Mouse (Mus musculus) adrenal gland, adult 18-20 months (tissue): ENCODE data around the gene Ehd2. TPM values are rescaled to one million over a fixed set of nuclear protein-coding genes. Genes with fewer than 3 reads are reported as not detected.

Experiments used
- DNase-seq, 2 experiments: peaks; one replicate each; pipeline ENCODE4 v3.0.0; 2021 to 2022; ENCODE audit warnings: low spot score in 2 of 2
- long read RNA-seq, 2 experiments: library from polyadenylated mRNA; stranded (forward); transcript quantifications; one replicate each; pipeline ENCODE4 v2.0.0; 2021
- total RNA-seq, 2 experiments: library from RNA; stranded (reverse); gene quantifications; 1 replicate in 1 of 2; 2 replicates in 1 of 2; pipeline ENCODE4 v1.2.3; 2021

Ehd2 gene
- 100 to 1,000 TPM in 1 of 2 experiments, 10 to 100 TPM in 1; 28.7 to 121 TPM for total RNA-seq
- long read RNA-seq, experiment 1, full-length matches to known transcripts: 94 of 110 reads
- long read RNA-seq, experiment 1, partial matches to known transcripts: 1 of 110 reads
- long read RNA-seq, experiment 1, other reads (novel, unspliced or antisense): 15 of 110 reads
- long read RNA-seq, experiment 2, full-length matches to known transcripts: 15 of 24 reads
- long read RNA-seq, experiment 2, partial matches to known transcripts: 3 of 24 reads
- long read RNA-seq, experiment 2, other reads (novel, unspliced or antisense): 6 of 24 reads

- DNase-seq: peak; percentile 82 to 84
Observed at GRCm38 (mm10) chr7:15967312-15967711, at the start of gene Ehd2. Ehd2 (minus strand) TSS chr7:15967567.

GRCm38 (mm10) chr7:16015384-16015783 is 48.0 kb upstream of the Ehd2 start:
- no peak for DNase-seq

GRCm38 (mm10) chr7:16014521-16015175 is 47.3 kb upstream of the Ehd2 start:
- peak; percentile 40 to 52 for DNase-seq

- DNase-seq: no peak
Observed at GRCm38 (mm10) chr7:16013722-16014275, 46.4 kb upstream of the Ehd2 start.

GRCm38 (mm10) chr7:16012576-16013263 is 45.4 kb upstream of the Ehd2 start:
- peak in 1 of 2 experiments; percentile 47 for DNase-seq

GRCm38 (mm10) chr7:16011418-16012085 is 44.2 kb upstream of the Ehd2 start:
- DNase-seq: no peak

- no peak for DNase-seq
Observed at GRCm38 (mm10) chr7:16010649-16011048, 43.3 kb upstream of the Ehd2 start.

GRCm38 (mm10) chr7:16009636-16010035 is 42.3 kb upstream of the Ehd2 start:
- no peak for DNase-seq

GRCm38 (mm10) chr7:16005020-16005419 is 37.7 kb upstream of the Ehd2 start:
- no peak for DNase-seq

- DNase-seq: no peak
Observed at GRCm38 (mm10) chr7:16004177-16004856, 37.0 kb upstream of the Ehd2 start.

GRCm38 (mm10) chr7:16003032-16003431 is 35.7 kb upstream of the Ehd2 start:
- DNase-seq: no peak

GRCm38 (mm10) chr7:16002171-16002570 is 34.8 kb upstream of the Ehd2 start:
- DNase-seq: peak in 1 of 2 experiments; percentile 47

GRCm38 (mm10) chr7:16001691-16002090 is 34.3 kb upstream of the Ehd2 start:
- no peak for DNase-seq

GRCm38 (mm10) chr7:15993789-15994188 is 26.4 kb upstream of the Ehd2 start:
- no peak for DNase-seq

GRCm38 (mm10) chr7:15993152-15993551 is 25.8 kb upstream of the Ehd2 start:
- DNase-seq: no peak

- DNase-seq: no peak
Observed at GRCm38 (mm10) chr7:15991764-15992163, 24.4 kb upstream of the Ehd2 start.

GRCm38 (mm10) chr7:15987661-15988356 is 20.4 kb upstream of the Ehd2 start:
- no peak for DNase-seq

- no peak for DNase-seq
Observed at GRCm38 (mm10) chr7:15982729-15983407, 15.5 kb upstream of the Ehd2 start.

GRCm38 (mm10) chr7:15981538-15981937 is 14.2 kb upstream of the Ehd2 start:
- no peak for DNase-seq
